Mouse (Mus musculus): Measurements from ENCODE around the gene Saa3. TPM values are rescaled to one million over a fixed set of nuclear protein-coding genes. Genes with fewer than 3 reads are reported as not detected.
"Not testable (repeated sequence)": the region's sequence is repeated elsewhere in the genome, so short reads cannot be mapped to it uniquely, and the experiment has no call there.

The Saa3 gene
- 15.1 and 17.9 TPM in 2 replicates for polyA plus RNA-seq (2015; fragmentation: Nextera tagmentation; extraction: Ambion mirVana)

- no peak for DNase-seq (ENCODE audit: low spot score)
Observed at GRCm38 (mm10) chr7:46715600-46715999, at the start of gene Saa3. Saa3 (minus strand) TSS chr7:46715700.

- DNase-seq (ENCODE audit: low spot score) = no peak
Observed at GRCm38 (mm10) chr7:46764672-46765071, 49.2 kb upstream of the Saa3 start.

- DNase-seq (ENCODE audit: low spot score) = no peak
Observed at GRCm38 (mm10) chr7:46762601-46763000, 47.1 kb upstream of the Saa3 start.

GRCm38 (mm10) chr7:46761049-46761795, 45.7 kb upstream of the Saa3 start:
- no peak for DNase-seq (ENCODE audit: low spot score)

- DNase-seq (ENCODE audit: low spot score) = no peak
Observed at GRCm38 (mm10) chr7:46751490-46751889, 36.0 kb upstream of the Saa3 start, which contains the start of gene Saa2. Saa2 (plus strand) TSS chr7:46751790.

- no peak for DNase-seq (ENCODE audit: low spot score)
Observed at GRCm38 (mm10) chr7:46748459-46748858, 33.0 kb upstream of the Saa3 start.

- DNase-seq (ENCODE audit: low spot score) = no peak
Observed at GRCm38 (mm10) chr7:46746381-46746780, 30.9 kb upstream of the Saa3 start.

GRCm38 (mm10) chr7:46745816-46746215, 30.3 kb upstream of the Saa3 start:
- no peak for DNase-seq (ENCODE audit: low spot score)

- DNase-seq (ENCODE audit: low spot score) = not testable (repeated sequence)
Observed at GRCm38 (mm10) chr7:46742880-46743279, 27.4 kb upstream of the Saa3 start, which contains the start of gene Saa1. Saa1 (minus strand) TSS chr7:46742980.

GRCm38 (mm10) chr7:46740041-46740440, 24.5 kb upstream of the Saa3 start:
- DNase-seq (ENCODE audit: low spot score) = not testable (repeated sequence)

GRCm38 (mm10) chr7:46738561-46739460, 23.3 kb upstream of the Saa3 start:
- DNase-seq (ENCODE audit: low spot score) = peak; percentile 21

GRCm38 (mm10) chr7:46734983-46735382, 19.5 kb upstream of the Saa3 start:
- DNase-seq (ENCODE audit: low spot score) = no peak

- DNase-seq (ENCODE audit: low spot score) = no peak
Observed at GRCm38 (mm10) chr7:46732458-46732857, 17.0 kb upstream of the Saa3 start, which contains the start of gene Saa4. Saa4 (minus strand) TSS chr7:46732603.

GRCm38 (mm10) chr7:46727584-46727983, 12.1 kb upstream of the Saa3 start:
- DNase-seq (ENCODE audit: low spot score) = no peak

- no peak for DNase-seq (ENCODE audit: low spot score)
Observed at GRCm38 (mm10) chr7:46724396-46724795, 8.9 kb upstream of the Saa3 start.

- DNase-seq (ENCODE audit: low spot score) = no peak
Observed at GRCm38 (mm10) chr7:46723849-46724248, 8.3 kb upstream of the Saa3 start.

- no peak for DNase-seq (ENCODE audit: low spot score)
Observed at GRCm38 (mm10) chr7:46723354-46723753, 7.9 kb upstream of the Saa3 start.

GRCm38 (mm10) chr7:46720460-46720859, 5.0 kb upstream of the Saa3 start:
- DNase-seq (ENCODE audit: low spot score) = no peak

GRCm38 (mm10) chr7:46719526-46719925, 4.0 kb upstream of the Saa3 start:
- DNase-seq (ENCODE audit: low spot score) = no peak

- no peak for DNase-seq (ENCODE audit: low spot score)
Observed at GRCm38 (mm10) chr7:46718591-46719270, 3.2 kb upstream of the Saa3 start.

GRCm38 (mm10) chr7:46716897-46717296, 1.4 kb upstream of the Saa3 start:
- no peak for DNase-seq (ENCODE audit: low spot score)

All from thymus, postnatal 0 days (tissue).